Mouse (Mus musculus) heart, postnatal 36 days (tissue): Measurements from ENCODE around the gene Pim1. TPM values are rescaled to one million over a fixed set of nuclear protein-coding genes. Genes with fewer than 3 reads are reported as not detected.
"Not testable (repeated sequence)": the region's sequence is repeated elsewhere in the genome, so short reads cannot be mapped to it uniquely, and the experiment has no call there.

Experiments used
- DNase-seq, 2 experiments: peaks; one replicate each; pipeline ENCODE4 v3.0.0; 2021 to 2022
- intact Hi-C: fragments of 180-260 bp; cut with DNase I; formaldehyde crosslinking; loops from one replicate; pipeline ENCODE4 v1.15.1; 2025
- total RNA-seq, 2 experiments: library from RNA; stranded (reverse); gene quantifications; 2 replicates each; pipeline ENCODE4 v1.2.3; 2021

Gene Pim1
- 10 to 100 TPM; 22.3 to 36.3 TPM for total RNA-seq

GRCm38 (mm10) chr17:29490713-29491581, at the start of gene Pim1:
Pim1 (plus strand) TSS chr17:29490753.
- intact Hi-C loops, result loop anchor here (2.0 to 5.0 kb wide), 3 partner anchors 32 to 224 kb away; partner anchors contain the start of gene BC004004
- DNase-seq, result no peak

GRCm38 (mm10) chr17:29441562-29441961, 49.0 kb upstream of the Pim1 start:
- DNase-seq, result no peak
- intact Hi-C loops, result no loop called here

GRCm38 (mm10) chr17:29442131-29442557, 48.4 kb upstream of the Pim1 start:
- intact Hi-C loops, result no loop called here
- DNase-seq, result no peak

- intact Hi-C loops, result no loop called here
- no peak for DNase-seq
These were observed 46.8 kb upstream of the Pim1 start for GRCm38 (mm10) chr17:29443724-29444123.

DNA sequence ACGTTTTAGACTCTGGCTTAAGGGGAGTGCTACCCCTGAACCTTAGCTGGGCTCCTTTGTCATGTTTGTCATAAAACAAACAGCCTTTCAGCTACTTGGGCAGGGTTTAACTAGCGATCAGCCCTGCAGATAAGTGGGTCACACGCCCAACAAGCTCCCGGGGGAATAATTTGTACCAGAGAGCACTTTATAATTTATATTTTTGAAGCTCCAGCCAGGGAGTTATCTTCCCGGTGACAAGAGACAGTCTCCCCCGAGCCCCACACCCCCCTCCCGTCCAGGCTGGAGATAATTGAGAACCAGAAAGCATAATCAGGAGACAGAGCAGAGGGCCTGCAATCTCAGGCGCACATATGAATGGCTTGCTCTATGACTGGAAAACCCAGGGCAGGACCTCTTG, 45.5 kb upstream of the Pim1 start:
- no peak for DNase-seq
- intact Hi-C loops, result no loop called here

- DNase-seq, result no peak
These were observed 43.2 kb upstream of the Pim1 start for GRCm38 (mm10) chr17:29447323-29447722.

DNA sequence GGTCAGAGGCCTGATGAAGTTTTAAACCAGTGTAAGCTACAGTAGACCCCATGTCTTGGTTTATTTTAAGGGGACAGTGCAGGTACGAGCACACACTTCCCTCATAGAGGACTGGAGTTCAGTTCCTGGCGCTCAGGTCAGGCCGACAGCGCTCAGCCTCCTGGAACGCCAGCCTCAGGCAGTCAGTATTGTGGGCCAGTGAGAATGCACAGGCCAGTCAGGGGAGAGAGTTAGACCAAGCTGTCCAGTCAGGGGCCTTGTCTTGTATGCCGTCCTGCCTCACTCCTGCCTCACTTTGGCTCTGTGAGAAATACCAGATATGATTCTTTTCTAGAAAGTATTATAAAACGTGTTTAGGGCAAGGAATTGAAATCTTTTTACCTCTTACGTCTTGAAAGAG, 42.5 kb upstream of the Pim1 start:
- DNase-seq, result no peak
- intact Hi-C loops, result no loop called here

More at GRCm38 (mm10) chr17:29447323-29447722, 43.2 kb upstream of the Pim1 start:
- intact Hi-C loops, result no loop called here

DNA sequence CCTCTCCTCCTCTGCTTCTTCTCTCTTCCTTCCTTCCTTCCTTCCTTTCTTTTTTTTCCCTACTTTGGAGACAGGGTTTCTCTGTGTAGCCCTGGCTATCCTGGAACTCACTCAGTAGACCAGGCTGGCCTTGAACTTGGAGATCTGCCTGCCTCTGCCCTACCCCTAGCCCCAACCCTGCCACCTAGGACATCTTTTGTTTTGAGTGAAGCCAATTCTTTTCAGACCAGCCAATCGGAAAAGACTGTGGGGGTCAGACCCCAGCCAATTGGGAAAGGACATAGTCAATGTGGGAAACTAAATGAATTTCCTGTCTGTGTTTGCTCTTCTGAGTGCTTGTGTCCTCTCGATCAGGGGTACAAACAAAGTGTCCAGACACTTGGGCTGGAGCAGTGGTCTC, 42.0 kb upstream of the Pim1 start:
- no peak for DNase-seq
- intact Hi-C loops, result no loop called here

DNA sequence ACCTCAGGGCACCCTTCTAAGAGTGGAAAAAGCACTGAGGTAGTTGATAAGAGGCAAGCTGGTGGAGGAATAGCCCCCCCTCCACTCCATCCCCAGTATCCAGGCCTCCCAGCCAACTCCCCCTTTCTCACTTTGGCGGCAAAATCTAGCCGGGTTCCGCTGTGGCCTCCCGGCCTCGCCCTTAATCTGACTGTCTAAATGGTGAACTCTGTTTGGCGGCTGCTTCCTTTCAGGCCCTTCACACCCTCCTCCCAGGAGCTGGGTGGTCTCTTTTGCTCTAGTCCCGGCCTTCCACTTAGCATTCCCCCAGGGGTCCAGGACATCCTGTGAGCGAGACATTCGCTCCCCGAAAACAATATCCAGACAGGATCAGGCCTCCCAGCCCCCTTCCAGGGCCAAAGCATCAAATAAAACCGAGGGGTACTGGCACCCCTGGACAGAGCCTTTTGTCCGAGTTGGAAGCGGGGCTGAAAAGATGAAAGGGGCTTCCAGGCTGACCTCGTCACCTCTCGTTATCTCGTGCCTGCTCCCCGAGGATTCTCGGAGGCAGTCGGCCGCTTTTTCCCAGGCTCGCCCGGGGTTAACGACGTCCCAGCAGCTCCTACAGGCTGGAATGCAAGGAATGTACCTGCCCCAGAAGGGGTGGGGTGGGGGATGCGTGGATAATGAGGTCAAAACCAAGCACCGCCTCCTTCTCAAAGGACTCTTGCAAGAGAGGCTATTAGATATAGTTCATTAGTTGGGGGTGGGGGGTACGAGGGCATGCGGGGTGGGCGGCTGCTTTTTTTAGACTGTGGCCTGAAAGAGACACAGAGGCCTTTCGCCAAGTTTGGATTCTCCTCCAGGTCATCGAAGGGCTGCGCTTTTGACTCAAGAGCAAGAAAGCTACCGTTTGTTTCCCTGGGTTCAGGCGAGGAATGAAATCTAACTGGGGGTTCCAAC, 39.4 kb upstream of the Pim1 start:
- DNase-seq, result no peak
- intact Hi-C loops, result no loop called here

DNA sequence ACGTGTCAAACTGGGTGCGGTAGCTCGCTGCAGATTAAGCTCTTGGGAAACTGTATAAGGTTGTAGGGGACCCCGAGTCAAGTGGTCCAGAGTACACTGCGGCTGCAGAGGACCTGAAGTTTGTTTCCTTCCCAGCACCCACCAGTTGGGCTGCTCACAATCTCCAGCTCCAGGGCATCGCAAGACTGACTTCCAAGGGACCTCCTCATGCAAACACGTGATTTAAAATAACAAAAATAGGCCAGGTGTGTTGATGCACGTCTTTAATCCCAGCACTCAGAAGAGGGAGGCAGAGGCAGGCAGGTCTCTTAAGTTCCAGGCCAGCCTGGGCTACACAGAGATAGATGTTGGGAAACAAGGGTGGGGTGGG, 38.7 kb upstream of the Pim1 start:
- no peak for DNase-seq
- intact Hi-C loops, result no loop called here

- not testable (repeated sequence) for DNase-seq
These were observed 36.4 kb upstream of the Pim1 start for GRCm38 (mm10) chr17:29454119-29454518.

GRCm38 (mm10) chr17:29455411-29456120, 35.0 kb upstream of the Pim1 start:
- intact Hi-C loops, result loop anchor here (2.0 kb wide), 1 partner anchor 17 kb away; no protein-coding TSS in a partner anchor
- DNase-seq, result no peak

More at GRCm38 (mm10) chr17:29454119-29454518, 36.4 kb upstream of the Pim1 start:
- intact Hi-C loops, result not testable (repeated sequence)

GRCm38 (mm10) chr17:29456476-29456875, 34.1 kb upstream of the Pim1 start:
- intact Hi-C loops, result loop anchor here (2.0 kb wide), 1 partner anchor 18 kb away; no protein-coding TSS in a partner anchor
- no peak for DNase-seq

DNA sequence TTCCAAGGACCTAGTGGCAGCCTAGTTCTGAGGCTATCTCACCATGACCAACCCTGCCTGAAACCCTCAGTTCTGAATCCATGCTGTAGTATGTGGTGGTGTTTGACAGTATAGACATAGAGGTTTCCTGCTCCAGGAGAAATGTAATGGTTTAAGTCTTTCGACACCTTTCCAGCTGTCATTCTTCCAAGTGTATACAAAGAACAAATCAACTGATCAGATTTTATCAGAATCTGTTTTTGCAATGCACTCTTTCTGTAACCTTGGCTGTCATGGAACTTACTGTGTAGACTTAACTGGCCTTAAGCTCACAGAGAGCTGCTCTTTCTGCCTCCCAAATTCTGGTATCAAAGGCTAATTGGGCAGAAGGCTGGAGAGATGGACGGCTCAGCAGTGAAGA, 33.6 kb upstream of the Pim1 start:
- DNase-seq, result no peak
- intact Hi-C loops, result loop anchor here (1.0 to 2.0 kb wide), 2 partner anchors 18 to 34 kb away; no protein-coding TSS in a partner anchor

- intact Hi-C loops, result loop anchor here (1.0 to 2.0 kb wide), 3 partner anchors 19 to 35 kb away; partner anchors contain the start of gene Pim1
- DNase-seq, result peak; percentile 51 to 65
These were observed 32.6 kb upstream of the Pim1 start for GRCm38 (mm10) chr17:29457795-29458560.

- peak; percentile 45 to 57 for DNase-seq
- intact Hi-C loops, result loop anchor here (2.0 kb wide), 1 partner anchor 31 kb away; the partner anchor contains the start of gene Pim1
These were observed 31.0 kb upstream of the Pim1 start for GRCm38 (mm10) chr17:29459321-29460118.

- intact Hi-C loops, result no loop called here
These were observed 30.4 kb upstream of the Pim1 start for GRCm38 (mm10) chr17:29460119-29460505.

DNA sequence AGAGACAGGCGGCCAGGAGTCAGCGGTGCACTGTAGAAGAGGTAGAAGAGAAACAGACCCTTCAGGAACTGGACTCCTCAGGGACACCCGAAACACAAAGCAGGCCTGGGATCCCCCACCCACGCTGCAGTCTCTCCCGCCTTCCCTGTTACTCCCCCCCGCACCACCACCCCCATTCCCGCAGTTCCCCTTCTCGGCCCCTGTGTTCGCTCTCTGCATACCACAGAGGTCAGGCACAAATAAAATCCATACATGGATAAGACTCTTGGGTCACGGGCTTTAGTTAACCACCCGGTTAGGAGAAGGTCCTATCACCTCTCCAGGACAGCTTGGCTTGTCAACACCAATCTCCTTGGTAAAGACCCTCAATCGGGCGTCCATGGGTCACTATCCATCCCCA, 26.9 kb upstream of the Pim1 start:
- DNase-seq, result no peak
- intact Hi-C loops, result no loop called here

More at GRCm38 (mm10) chr17:29460119-29460505, 30.4 kb upstream of the Pim1 start:
- DNase-seq, result no peak

DNA sequence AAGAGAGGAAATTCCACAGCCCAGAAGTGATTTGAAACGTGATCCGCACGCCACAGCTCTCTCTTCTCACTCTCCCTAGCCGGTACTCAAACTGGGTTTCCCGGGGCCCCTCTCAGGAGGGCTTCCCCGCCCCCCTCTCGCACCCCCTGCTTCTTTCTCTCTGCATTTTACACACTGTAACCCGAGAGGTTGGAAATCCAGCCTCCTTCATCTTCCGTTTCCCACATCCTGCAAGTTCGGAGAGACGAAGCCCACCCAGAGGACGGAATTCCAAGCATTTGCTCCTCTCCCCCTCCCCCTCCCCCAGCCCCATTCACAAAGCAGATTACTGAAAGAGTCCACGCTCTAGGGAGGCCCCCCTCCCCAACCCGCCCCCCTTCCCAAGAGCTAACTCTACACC, 26.5 kb upstream of the Pim1 start:
- intact Hi-C loops, result no loop called here
- DNase-seq, result no peak
